Mouse (Mus musculus) limb, embryonic 14.5 days (tissue): Measurements from ENCODE around the gene Wnt10b. TPM values are rescaled to one million over a fixed set of nuclear protein-coding genes. Genes with fewer than 3 reads are reported as not detected.
A peak's percentile ranks its signal among the peaks of the same experiment; 100 is the strongest.

ENCODE experiments used
- ATAC-seq: fragments of 200-750 bp; cut with Nextera tagmentation; 2 replicates; pipeline ENCODE4 v1.8.0; 2017; ENCODE audit warnings: low read depth, moderate number of reproducible peaks, moderate TSS enrichment; ENCODE audit not compliant: low FRiP score
- DNase-seq: peaks from one replicate; pipeline ENCODE4 v3.0.0-alpha.2; 2015; ENCODE audit warnings: low spot score
- H3K27ac ChIP-seq: fragments of 300-500 bp; sonication (generic); replicated peaks from 2 replicates; pipeline ENCODE4 v1.5.1; 2014; ENCODE audit warnings: low read depth, mild to moderate bottlenecking, low read length, moderate library complexity, mixed read lengths
- H3K27me3 ChIP-seq: fragments of 300-500 bp; sonication (generic); 2 replicates; pipeline ENCODE4 v1.6.1; 2014; ENCODE audit warnings: low read length, mixed read lengths; ENCODE audit not compliant: control insufficient read depth, insufficient read depth
- H3K36me3 ChIP-seq: fragments of 300-500 bp; sonication (generic); 2 replicates; pipeline ENCODE4 v1.6.1; 2014; ENCODE audit warnings: mild to moderate bottlenecking, low read length, moderate library complexity, mixed read lengths; ENCODE audit not compliant: control insufficient read depth, insufficient read depth
- H3K4me1 ChIP-seq: fragments of 300-500 bp; sonication (generic); 2 replicates; pipeline ENCODE4 v1.6.1; 2014; ENCODE audit warnings: antibody characterized with exemption, low read length, mixed read lengths; ENCODE audit not compliant: control insufficient read depth, insufficient read depth
- H3K4me2 ChIP-seq: fragments of 300-500 bp; sonication (generic); replicated peaks from 2 replicates; pipeline ENCODE4 v1.6.1; 2014; ENCODE audit warnings: low read depth, mild to moderate bottlenecking, low read length, moderate library complexity; ENCODE audit not compliant: severe bottlenecking
- H3K4me3 ChIP-seq: fragments of 300-500 bp; sonication (generic); replicated peaks from 2 replicates; pipeline ENCODE4 v1.5.1; 2014; ENCODE audit warnings: low read length
- H3K9ac ChIP-seq: fragments of 300-500 bp; sonication (generic); 2 replicates; pipeline ENCODE4 v1.6.1; 2014; ENCODE audit warnings: mild to moderate bottlenecking, low read depth, low read length, moderate library complexity; ENCODE audit not compliant: severe bottlenecking
- H3K9me3 ChIP-seq: fragments of 300-500 bp; sonication (generic); 2 replicates; pipeline ENCODE4 v1.6.1; 2016; ENCODE audit warnings: low read length; ENCODE audit not compliant: control insufficient read depth
- POLR2A ChIP-seq: fragments of 200-500 bp; IDR thresholded peaks from 2 replicates; pipeline ENCODE4 v1.8.0; 2012; ENCODE audit warnings: inconsistent platforms, mild to moderate bottlenecking, moderate library complexity, borderline replicate concordance; ENCODE audit not compliant: insufficient read depth, insufficient read length; ENCODE audit errors: extremely low read depth
- WGBS: fragments of 180-500 bp; shearing (Covaris S2); extraction: QIAGEN DNeasy Blood & Tissue Kit; methylation state at CpG from one replicate; pipeline ENCODE4 v1.1.7; 2014; 5-methylcytosine and 5-hydroxymethylcytosine counted together
- polyA plus RNA-seq, 2 experiments: library from polyadenylated mRNA; depleted of rRNA in 1 of 2; stranded (reverse) in 1 of 2; unstranded in 1 of 2; fragments of >200 nt; fragmentation: Nextera tagmentation in 1 of 2; extraction: Ambion mirVana in 1 of 2; gene quantifications; 2 replicates each; pipeline versions ENCODE4 v1.2.1 to v1.2.3; 2012 to 2014

Wnt10b gene
- polyA plus RNA-seq, 2 experiments = 6.3 to 14.9 TPM

- Histone ChIP-seq H3K9me3 (peaks cover 6% of the 10 kb centered on the region; the same call in 1 of the 2 replicates), H3K4me2 (no peak overlapping the region), H3K4me3 (no peak overlapping the region), H3K9ac (no peak overlapping the region), H3K27me3 (peaks cover 64% of the 10 kb centered on the region), H3K36me3 (no peaks in the 10 kb centered on the region), H3K4me1 (peaks cover 4% of the 10 kb centered on the region), H3K27ac (no peak overlapping the region)
- 29% methylated on average over 6 of the region's 6 CpGs for WGBS
- TF ChIP-seq POLR2A = no peak
- no peak for ATAC-seq
- DNase-seq = no peak
Observed at GRCm38 (mm10) chr15:98781166-98781565, 3.2 kb upstream of the Wnt10b start.

GRCm38 (mm10) chr15:98780573-98780972, 2.6 kb upstream of the Wnt10b start:
- no peak for ATAC-seq
- 2% methylated on average over 13 of the region's 13 CpGs for WGBS
- Histone ChIP-seq H3K36me3 (no peaks in the 10 kb centered on the region), H3K4me2 (no peak overlapping the region), H3K4me1 (peaks cover 10% of the 10 kb centered on the region), H3K27me3 (peaks cover 70% of the 10 kb centered on the region), H3K9me3 (peaks cover 1% of the 10 kb centered on the region; the same call in 1 of the 2 replicates), H3K27ac (no peak overlapping the region), H3K4me3 (no peak overlapping the region), H3K9ac (no peak overlapping the region)
- no peak for DNase-seq
- no peak for TF ChIP-seq POLR2A

- Histone ChIP-seq H3K27me3 (peaks cover 75% of the 10 kb centered on the region), H3K27ac (no peak overlapping the region), H3K36me3 (no peaks in the 10 kb centered on the region), H3K9me3 (no peaks in the 10 kb centered on the region), H3K4me1 (peaks cover 10% of the 10 kb centered on the region), H3K9ac (no peak overlapping the region), H3K4me2 (no peak overlapping the region), H3K4me3 (no peak overlapping the region)
- DNase-seq (no peak), ATAC-seq (no peak)
- 3% methylated on average over 8 of the region's 8 CpGs for WGBS
- no peak for TF ChIP-seq POLR2A
Observed at GRCm38 (mm10) chr15:98780075-98780474, 2.1 kb upstream of the Wnt10b start.

- TF ChIP-seq POLR2A = no peak
- Histone ChIP-seq H3K9ac (no peak overlapping the region), H3K27ac (no peak overlapping the region), H3K4me3 (no peak overlapping the region), H3K36me3 (no peaks in the 10 kb centered on the region), H3K4me1 (peaks cover 10% of the 10 kb centered on the region), H3K4me2 (peak overlapping the region; percentile 40; the same call in 1 of the 2 replicates), H3K9me3 (no peaks in the 10 kb centered on the region), H3K27me3 (peaks cover 88% of the 10 kb centered on the region)
- under 1% methylated on average over 8 of the region's 11 CpGs for WGBS
- no peak for DNase-seq
- no peak for ATAC-seq
Observed at GRCm38 (mm10) chr15:98778806-98779205, 856 bp upstream of the Wnt10b start.

- Histone ChIP-seq H3K27me3 (peaks cover 93% of the 10 kb centered on the region), H3K9me3 (no peaks in the 10 kb centered on the region), H3K4me1 (peaks cover 10% of the 10 kb centered on the region), H3K4me2 (peak overlapping the region; percentile 40), H3K27ac (no peak overlapping the region), H3K36me3 (no peaks in the 10 kb centered on the region), H3K9ac (peak overlapping the region; percentile 43; the same call in 1 of the 2 replicates), H3K4me3 (peak overlapping the region; percentile 30)
- DNase-seq = no peak
- under 1% methylated on average over 24 of the region's 25 CpGs for WGBS
- no peak for TF ChIP-seq POLR2A
- no peak for ATAC-seq
Observed at GRCm38 (mm10) chr15:98778191-98778770, 331 bp upstream of the Wnt10b start.
